Mouse (Mus musculus): Measurements from ENCODE around the gene Rbm38. TPM values are rescaled to one million over a fixed set of nuclear protein-coding genes. Genes with fewer than 3 reads are reported as not detected.

The Rbm38 gene
- polyA plus RNA-seq, 1 experiment from 2014 or later, result 10.0 TPM

DNA sequence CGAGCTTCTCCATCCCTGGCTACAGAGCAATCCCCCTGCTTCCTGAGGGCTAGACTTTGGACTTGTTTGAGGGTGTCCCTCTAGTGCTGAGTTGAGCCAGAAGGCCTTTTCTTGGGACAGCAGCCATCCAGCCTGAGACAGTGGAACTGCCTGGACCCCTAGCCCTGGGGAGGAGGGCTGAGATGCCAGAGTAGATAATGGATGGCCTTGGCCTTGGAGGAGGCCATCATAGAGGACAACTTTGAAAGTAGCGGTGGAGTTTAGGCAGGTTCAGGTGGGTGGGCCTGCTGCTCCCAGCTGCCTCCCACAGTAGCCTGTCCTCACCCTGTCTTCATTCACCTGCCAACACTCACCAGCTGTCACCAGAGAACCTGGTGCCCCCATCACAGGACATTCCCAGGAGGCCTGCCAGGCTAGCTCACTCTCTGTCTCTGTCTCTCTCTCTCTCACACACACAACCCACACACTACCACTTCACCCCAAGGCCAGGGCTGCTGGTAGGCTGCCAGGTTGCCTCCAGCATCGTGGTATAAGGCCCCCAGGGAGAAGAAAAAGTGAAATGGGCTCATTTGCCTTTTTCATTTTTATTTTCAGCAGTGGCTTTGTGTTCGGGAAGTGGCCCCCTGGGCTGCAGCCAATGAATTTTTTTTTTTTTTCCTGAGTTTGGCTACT is 7.7 kb downstream of the Rbm38 start:
- Histone ChIP-seq H3K9me3 (ENCODE audit: control insufficient read depth, low read length) (no peaks in the 10 kb centered on the region), H3K27ac (ENCODE audit: low read depth, low read length) (no peak overlapping the region), H3K4me3 (ENCODE audit: low read length) (no peak overlapping the region), H3K9ac (ENCODE audit: low read depth, low read length) (no peak overlapping the region), H3K27me3 (replicated peaks; ENCODE audit: control insufficient read depth, insufficient read depth, low read length) (no peaks in the 10 kb centered on the region), H3K36me3 (ENCODE audit: control insufficient read depth, insufficient read depth, low read length) (peaks cover 7% of the 10 kb centered on the region), H3K4me1 (ENCODE audit: control insufficient read depth, insufficient read depth, low read depth, low read length) (peaks cover 27% of the 10 kb centered on the region), H3K4me2 (ENCODE audit: low read length) (no peak overlapping the region)
- no peak for ATAC-seq
- 56% methylated on average over 4 of the region's 4 CpGs for WGBS

DNA sequence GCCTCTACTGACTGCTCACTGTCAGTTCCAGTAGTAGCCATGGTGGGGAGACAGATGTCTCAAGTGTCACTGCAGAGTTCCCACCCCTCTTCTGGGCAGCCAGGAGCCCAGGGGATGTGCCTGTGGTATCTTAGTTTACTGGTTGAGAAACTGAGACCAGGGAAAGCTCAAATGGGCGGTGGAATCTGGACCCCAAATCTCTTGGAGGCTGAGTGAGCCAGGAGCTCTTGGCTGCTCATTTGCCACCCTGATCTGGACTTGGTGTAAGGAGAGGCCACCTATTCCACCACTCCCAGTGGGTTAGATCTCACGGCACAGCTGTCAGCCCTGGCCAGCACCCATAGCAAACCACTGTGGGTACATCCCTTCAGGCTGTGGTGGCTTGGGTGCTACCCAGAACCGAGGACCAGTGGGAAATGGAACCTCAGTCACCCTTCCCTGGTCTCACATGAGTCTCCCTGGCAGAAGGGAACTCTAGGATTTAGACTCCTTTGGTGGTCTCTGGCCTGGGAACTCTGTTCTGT is 8.3 kb downstream of the Rbm38 start:
- Histone ChIP-seq H3K27me3 (replicated peaks; ENCODE audit: control insufficient read depth, insufficient read depth, low read length) (no peaks in the 10 kb centered on the region), H3K9ac (ENCODE audit: low read depth, low read length) (no peak overlapping the region), H3K4me2 (ENCODE audit: low read length) (no peak overlapping the region), H3K4me3 (ENCODE audit: low read length) (no peak overlapping the region), H3K36me3 (ENCODE audit: control insufficient read depth, insufficient read depth, low read length) (peaks cover 10% of the 10 kb centered on the region), H3K4me1 (ENCODE audit: control insufficient read depth, insufficient read depth, low read depth, low read length) (peaks cover 21% of the 10 kb centered on the region), H3K27ac (ENCODE audit: low read depth, low read length) (no peak overlapping the region), H3K9me3 (ENCODE audit: control insufficient read depth, low read length) (no peaks in the 10 kb centered on the region)
- no peak for ATAC-seq
- WGBS, result 94% methylated on average over 3 of the region's 3 CpGs

DNA sequence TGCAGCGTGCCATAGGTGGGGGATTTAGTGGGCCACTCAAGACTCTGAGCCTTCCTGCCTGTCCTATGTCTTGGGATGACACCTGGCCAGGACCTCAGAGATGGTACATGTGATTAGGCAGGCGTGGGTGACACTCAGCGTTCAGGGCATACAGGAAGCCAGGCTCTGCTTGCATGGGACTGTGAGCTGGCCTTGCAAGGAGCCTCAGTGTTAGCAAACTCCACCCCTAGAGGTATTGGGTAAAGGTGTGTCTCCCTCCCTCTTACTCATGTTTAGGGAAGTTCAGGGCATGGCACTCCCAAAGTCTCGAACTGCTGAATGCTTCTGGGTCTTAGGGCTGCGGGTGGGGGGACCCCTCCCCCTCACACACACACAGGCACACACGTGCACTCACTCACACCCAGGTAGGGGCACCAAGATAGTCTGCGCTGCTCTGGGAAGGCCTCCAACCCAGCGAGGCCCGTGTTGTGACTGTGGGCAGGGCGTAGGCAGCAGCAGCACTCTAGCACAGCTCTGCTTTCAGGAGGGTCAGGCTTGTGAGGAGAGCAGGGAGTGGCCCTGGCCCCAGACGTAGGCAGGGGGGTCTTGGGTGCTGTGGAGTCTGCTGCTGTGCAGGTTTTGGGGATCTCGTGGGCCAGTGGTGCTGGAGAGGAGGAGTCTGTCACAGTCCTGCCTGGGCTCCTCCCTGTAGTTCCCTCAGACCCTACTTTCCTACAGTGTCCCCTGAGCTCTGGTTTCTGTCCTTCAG is 10.5 kb downstream of the Rbm38 start:
- no peak for ATAC-seq
- H3K9me3 ChIP-seq (ENCODE audit: control insufficient read depth, low read length), result no peaks in the 10 kb centered on the region
- no peak overlapping the region; the same call in 1 of the 2 replicates for H3K9ac ChIP-seq (ENCODE audit: low read depth, low read length)
- no peaks in the 10 kb centered on the region for H3K27me3 ChIP-seq (replicated peaks; ENCODE audit: control insufficient read depth, insufficient read depth, low read length)
- H3K4me2 ChIP-seq (ENCODE audit: low read length), result no peak overlapping the region
- no peak overlapping the region for H3K4me3 ChIP-seq (ENCODE audit: low read length)
- H3K4me1 ChIP-seq (ENCODE audit: control insufficient read depth, insufficient read depth, low read depth, low read length), result peaks cover 3% of the 10 kb centered on the region
- H3K36me3 ChIP-seq (ENCODE audit: control insufficient read depth, insufficient read depth, low read length), result peaks cover 10% of the 10 kb centered on the region
- WGBS, result 83% methylated on average over 12 of the region's 12 CpGs
- H3K27ac ChIP-seq (ENCODE audit: low read depth, low read length), result no peak overlapping the region

DNA sequence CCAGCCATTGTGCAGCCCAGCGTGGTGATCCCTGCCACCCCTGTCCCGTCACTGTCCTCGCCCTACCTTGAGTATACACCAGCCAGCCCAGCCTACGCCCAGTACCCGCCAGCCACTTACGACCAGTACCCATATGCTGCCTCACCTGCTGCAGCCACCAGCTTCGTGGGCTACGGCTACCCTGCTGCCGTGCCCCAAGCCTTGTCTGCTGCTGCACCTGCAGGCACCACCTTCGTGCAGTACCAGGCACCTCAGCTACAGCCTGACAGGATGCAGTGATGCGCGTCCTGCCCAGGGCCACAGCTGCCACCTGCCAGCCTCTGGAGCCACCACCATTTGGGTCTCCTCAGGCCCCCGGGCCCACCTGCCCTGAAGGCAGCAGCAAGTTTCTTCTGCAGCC is 13.2 kb downstream of the Rbm38 start:
- no peaks in the 10 kb centered on the region; the same call in 1 of the 2 replicates for H3K4me1 ChIP-seq (ENCODE audit: control insufficient read depth, insufficient read depth, low read depth, low read length)
- no peak overlapping the region for H3K9ac ChIP-seq (ENCODE audit: low read depth, low read length)
- peaks cover 8% of the 10 kb centered on the region for H3K36me3 ChIP-seq (ENCODE audit: control insufficient read depth, insufficient read depth, low read length)
- H3K27ac ChIP-seq (ENCODE audit: low read depth, low read length), result no peak overlapping the region
- no peak for ATAC-seq
- H3K4me3 ChIP-seq (ENCODE audit: low read length), result no peak overlapping the region
- no peaks in the 10 kb centered on the region for H3K27me3 ChIP-seq (replicated peaks; ENCODE audit: control insufficient read depth, insufficient read depth, low read length)
- WGBS, result 97% methylated on average over 13 of the region's 13 CpGs
- H3K4me2 ChIP-seq (ENCODE audit: low read length), result no peak overlapping the region
- H3K9me3 ChIP-seq (ENCODE audit: control insufficient read depth, low read length), result no peaks in the 10 kb centered on the region

DNA sequence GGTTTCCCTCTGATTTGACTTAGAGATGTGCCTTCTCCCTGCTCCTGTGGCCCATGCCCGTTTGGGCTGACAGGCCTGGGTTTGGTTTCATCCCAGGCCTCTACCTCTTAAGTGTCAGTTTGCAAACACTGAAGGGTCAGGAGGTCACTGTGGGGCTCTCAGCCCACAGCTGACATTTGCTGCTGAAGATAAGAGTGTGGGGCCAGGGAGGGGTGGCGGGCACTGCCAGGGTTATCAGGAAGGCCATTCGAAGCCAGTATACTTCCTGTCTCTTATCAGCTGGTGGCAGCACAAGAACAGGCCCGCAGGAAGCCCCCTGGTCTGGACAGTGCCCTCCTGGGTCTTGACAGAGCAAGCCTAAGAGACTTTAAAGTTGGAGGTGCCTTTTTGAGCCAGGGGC is 14.7 kb downstream of the Rbm38 start:
- no peak for ATAC-seq
- no peak overlapping the region for H3K9ac ChIP-seq (ENCODE audit: low read depth, low read length)
- no peak overlapping the region for H3K27ac ChIP-seq (ENCODE audit: low read depth, low read length)
- WGBS, result 78% methylated on average over 4 of the region's 4 CpGs
- no peak overlapping the region for H3K4me2 ChIP-seq (ENCODE audit: low read length)
- no peaks in the 10 kb centered on the region for H3K27me3 ChIP-seq (replicated peaks; ENCODE audit: control insufficient read depth, insufficient read depth, low read length)
- no peaks in the 10 kb centered on the region for H3K9me3 ChIP-seq (ENCODE audit: control insufficient read depth, low read length)
- peaks cover 8% of the 10 kb centered on the region for H3K36me3 ChIP-seq (ENCODE audit: control insufficient read depth, insufficient read depth, low read length)
- H3K4me1 ChIP-seq (ENCODE audit: control insufficient read depth, insufficient read depth, low read depth, low read length), result no peaks in the 10 kb centered on the region
- no peak overlapping the region for H3K4me3 ChIP-seq (ENCODE audit: low read length)

DNA sequence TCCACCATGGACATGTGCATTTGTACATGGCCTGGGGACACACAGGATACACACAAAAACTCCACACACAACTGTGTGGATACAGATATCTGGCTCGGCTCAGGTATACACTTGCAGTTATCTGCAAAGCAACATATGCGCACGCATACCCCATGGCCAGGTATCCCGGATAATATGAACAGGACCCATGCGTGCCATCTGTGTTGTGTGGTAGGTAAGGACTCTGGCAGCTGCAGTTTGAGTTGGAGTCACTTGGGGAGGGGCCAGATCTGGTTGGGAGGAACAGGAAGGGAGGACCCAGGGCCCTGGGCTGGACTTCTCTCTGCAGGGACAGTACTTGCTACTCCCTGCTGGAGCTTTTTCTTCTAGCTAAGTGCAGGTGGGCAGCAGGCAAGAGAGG is 15.4 kb downstream of the Rbm38 start:
- Histone ChIP-seq H3K27ac (ENCODE audit: low read depth, low read length) (no peak overlapping the region), H3K4me3 (ENCODE audit: low read length) (no peak overlapping the region), H3K4me1 (ENCODE audit: control insufficient read depth, insufficient read depth, low read depth, low read length) (no peaks in the 10 kb centered on the region), H3K9ac (ENCODE audit: low read depth, low read length) (no peak overlapping the region), H3K36me3 (ENCODE audit: control insufficient read depth, insufficient read depth, low read length) (peaks cover 5% of the 10 kb centered on the region), H3K9me3 (ENCODE audit: control insufficient read depth, low read length) (no peaks in the 10 kb centered on the region), H3K27me3 (replicated peaks; ENCODE audit: control insufficient read depth, insufficient read depth, low read length) (no peaks in the 10 kb centered on the region), H3K4me2 (ENCODE audit: low read length) (no peak overlapping the region)
- ATAC-seq, result no peak
- WGBS, result 90% methylated on average over 5 of the region's 5 CpGs

DNA sequence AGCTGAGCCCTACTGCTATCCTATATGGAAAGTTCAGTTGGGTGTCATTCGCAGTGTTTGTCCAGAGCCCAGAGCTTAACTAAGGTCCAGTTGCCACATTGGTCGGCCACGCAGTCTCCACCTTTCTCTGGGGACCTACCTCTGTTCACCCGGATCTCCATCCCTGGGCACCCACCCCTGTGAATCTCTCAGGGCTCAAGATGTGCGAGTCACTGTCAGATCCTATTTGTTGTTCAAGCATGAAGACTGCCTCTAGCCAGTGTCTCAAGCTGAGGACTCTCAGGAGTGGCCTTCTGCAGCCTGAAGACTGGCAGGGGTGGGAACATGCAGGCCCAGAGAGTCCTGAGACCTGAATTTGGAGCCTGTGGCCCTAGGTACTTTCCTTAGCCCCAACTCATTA is 15.8 kb downstream of the Rbm38 start:
- Histone ChIP-seq H3K9ac (ENCODE audit: low read depth, low read length) (no peak overlapping the region), H3K4me2 (ENCODE audit: low read length) (no peak overlapping the region), H3K27ac (ENCODE audit: low read depth, low read length) (no peak overlapping the region), H3K4me1 (ENCODE audit: control insufficient read depth, insufficient read depth, low read depth, low read length) (no peaks in the 10 kb centered on the region), H3K27me3 (replicated peaks; ENCODE audit: control insufficient read depth, insufficient read depth, low read length) (no peaks in the 10 kb centered on the region), H3K36me3 (ENCODE audit: control insufficient read depth, insufficient read depth, low read length) (peaks cover 5% of the 10 kb centered on the region), H3K4me3 (ENCODE audit: low read length) (no peak overlapping the region), H3K9me3 (ENCODE audit: control insufficient read depth, low read length) (no peaks in the 10 kb centered on the region)
- WGBS, result 91% methylated on average over 5 of the region's 5 CpGs
- no peak for ATAC-seq

DNA sequence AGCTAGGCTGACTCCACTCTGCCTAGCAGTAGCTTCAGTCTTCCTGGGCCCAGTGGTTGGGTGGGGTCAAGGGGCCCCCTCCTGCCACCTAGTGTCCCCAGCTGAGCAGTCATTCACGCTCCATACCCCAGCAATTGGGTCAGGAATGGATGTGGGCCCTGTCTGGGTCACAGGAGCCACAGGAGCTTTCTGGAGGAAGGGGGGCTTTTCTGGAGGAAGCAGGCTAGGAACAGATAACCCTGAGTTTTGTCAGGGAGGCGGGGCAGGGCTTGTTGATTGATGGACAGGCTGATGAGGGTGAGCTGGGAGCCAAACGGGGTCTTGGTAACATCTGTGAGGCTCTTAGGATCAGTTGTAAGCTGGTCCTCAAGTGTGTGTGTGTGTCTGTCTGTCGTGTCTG is 16.3 kb downstream of the Rbm38 start:
- Histone ChIP-seq H3K27me3 (replicated peaks; ENCODE audit: control insufficient read depth, insufficient read depth, low read length) (no peaks in the 10 kb centered on the region), H3K27ac (ENCODE audit: low read depth, low read length) (no peak overlapping the region), H3K4me1 (ENCODE audit: control insufficient read depth, insufficient read depth, low read depth, low read length) (no peaks in the 10 kb centered on the region), H3K36me3 (ENCODE audit: control insufficient read depth, insufficient read depth, low read length) (peaks cover 3% of the 10 kb centered on the region; the same call in 1 of the 2 replicates), H3K4me3 (ENCODE audit: low read length) (no peak overlapping the region), H3K9me3 (ENCODE audit: control insufficient read depth, low read length) (no peaks in the 10 kb centered on the region), H3K9ac (ENCODE audit: low read depth, low read length) (no peak overlapping the region), H3K4me2 (ENCODE audit: low read length) (no peak overlapping the region)
- WGBS, result 68% methylated on average over 4 of the region's 4 CpGs
- ATAC-seq, result no peak

DNA sequence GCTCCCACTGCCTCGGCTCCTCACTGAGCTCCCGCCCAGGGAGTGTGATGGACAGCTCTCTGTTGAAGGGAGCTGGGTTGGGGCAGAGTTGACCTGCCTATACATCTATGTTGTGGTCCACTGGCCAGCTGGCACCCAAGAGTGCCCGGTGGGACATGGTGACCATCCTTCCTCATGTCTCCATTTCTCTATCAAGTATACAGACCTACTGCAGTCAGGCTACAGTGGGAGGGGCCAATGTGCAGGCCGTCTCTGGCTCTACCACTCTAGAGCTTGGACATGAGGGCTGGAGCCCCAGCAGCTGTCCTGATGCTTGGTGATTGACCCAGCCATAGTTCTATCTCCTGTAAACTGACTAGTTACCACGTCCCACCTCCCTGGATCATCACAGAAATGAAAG is 17.0 kb downstream of the Rbm38 start:
- peaks cover 3% of the 10 kb centered on the region; the same call in 1 of the 2 replicates for H3K36me3 ChIP-seq (ENCODE audit: control insufficient read depth, insufficient read depth, low read length)
- H3K27me3 ChIP-seq (replicated peaks; ENCODE audit: control insufficient read depth, insufficient read depth, low read length), result no peaks in the 10 kb centered on the region
- no peak overlapping the region for H3K27ac ChIP-seq (ENCODE audit: low read depth, low read length)
- WGBS, result 85% methylated on average over 5 of the region's 5 CpGs
- H3K4me3 ChIP-seq (ENCODE audit: low read length), result no peak overlapping the region
- H3K9me3 ChIP-seq (ENCODE audit: control insufficient read depth, low read length), result no peaks in the 10 kb centered on the region
- no peak overlapping the region for H3K4me2 ChIP-seq (ENCODE audit: low read length)
- no peak overlapping the region for H3K9ac ChIP-seq (ENCODE audit: low read depth, low read length)
- no peak for ATAC-seq
- H3K4me1 ChIP-seq (ENCODE audit: control insufficient read depth, insufficient read depth, low read depth, low read length), result no peaks in the 10 kb centered on the region

Data from hindbrain, embryonic 16.5 days (tissue).